Mouse (Mus musculus): ENCODE measurements around the gene Scaf4. TPM values are rescaled to one million over a fixed set of nuclear protein-coding genes. Genes with fewer than 3 reads are reported as not detected.

The Scaf4 gene
- polyA plus RNA-seq, 1 experiment from 2014 or later = 15.5 TPM

DNA sequence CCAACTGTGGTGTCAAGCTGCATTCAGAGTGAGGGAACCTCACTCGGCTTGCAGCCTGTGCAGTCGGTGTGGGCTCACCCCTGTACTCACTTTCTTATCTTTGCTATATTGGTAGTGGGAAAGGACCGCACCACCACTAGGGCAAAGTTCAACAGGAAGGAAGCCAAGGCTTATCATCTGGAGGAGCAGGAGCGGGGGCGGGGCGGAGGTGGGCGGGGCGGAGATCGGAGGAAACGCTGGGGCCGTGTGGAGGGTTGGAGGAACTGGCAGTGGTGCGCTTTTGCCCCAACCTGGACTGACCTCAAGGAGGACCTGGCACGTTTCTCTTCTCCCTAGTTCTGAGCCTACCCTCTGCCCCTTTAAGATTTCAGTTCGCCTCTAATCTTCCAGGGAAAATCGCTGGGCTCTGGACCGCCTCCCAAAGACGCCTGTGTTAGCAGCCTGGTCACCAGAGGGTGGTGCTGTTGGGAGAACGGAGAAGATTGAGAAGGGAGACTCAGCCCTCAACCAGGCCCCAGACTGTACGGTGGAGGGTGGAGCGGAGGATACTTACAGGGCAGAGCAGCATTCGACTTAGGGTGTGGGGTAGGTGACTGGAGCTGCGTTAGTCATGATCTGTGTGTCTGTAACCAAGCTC lies 86.8 kb downstream of the Scaf4 start:
- Histone ChIP-seq H3K27ac (peak overlapping the region; percentile 83), H3K4me2 (peak overlapping the region; percentile 66), H3K36me3 (no peaks in the 10 kb centered on the region), H3K9ac (peak overlapping the region; percentile 45), H3K4me1 (replicated peaks) (peaks cover 22% of the 10 kb centered on the region), H3K4me3 (peak overlapping the region; percentile 50), H3K9me3 (replicated peaks) (no peaks in the 10 kb centered on the region), H3K27me3 (no peaks in the 10 kb centered on the region)
- WGBS = under 1% methylated on average over 22 of the region's 22 CpGs
- peak; percentile 89 for ATAC-seq (replicated peaks; ENCODE audit: insufficient number of reproducible peaks, insufficient read depth, low FRiP score, low read depth)

DNA sequence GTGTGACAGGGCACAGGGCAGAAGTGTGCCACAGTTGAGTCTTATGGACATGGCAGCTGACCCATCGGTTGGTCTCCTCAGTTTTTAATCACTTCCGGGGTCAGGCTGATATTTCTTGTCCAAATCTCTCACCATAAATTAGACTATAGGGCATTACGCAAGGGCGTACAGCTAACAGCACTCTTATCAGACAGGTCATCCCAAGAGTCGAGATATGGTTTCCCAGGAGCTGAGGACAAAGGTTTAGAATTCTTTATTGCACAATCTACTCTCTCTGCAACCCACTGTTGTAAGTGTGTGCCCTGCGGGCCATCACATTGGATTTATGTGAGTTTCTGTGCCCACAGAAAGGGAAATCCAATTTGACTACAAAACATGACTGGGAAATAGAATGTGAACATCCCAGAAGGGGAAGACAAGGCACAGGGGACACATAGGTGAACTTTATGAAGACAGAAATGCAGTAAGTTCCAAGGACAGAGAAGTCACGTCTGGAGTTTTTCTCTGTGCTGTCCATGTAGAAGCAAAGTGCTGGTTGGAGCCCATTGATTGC lies 87.5 kb downstream of the Scaf4 start:
- no peaks in the 10 kb centered on the region for H3K9me3 ChIP-seq (replicated peaks)
- H3K4me1 ChIP-seq (replicated peaks) = peaks cover 19% of the 10 kb centered on the region
- no peak overlapping the region for H3K4me3 ChIP-seq
- 64% methylated on average over 7 of the region's 7 CpGs for WGBS
- H3K27me3 ChIP-seq = no peaks in the 10 kb centered on the region
- H3K36me3 ChIP-seq = no peaks in the 10 kb centered on the region
- H3K9ac ChIP-seq = no peak overlapping the region
- H3K4me2 ChIP-seq = peak overlapping the region; percentile 66
- ATAC-seq (replicated peaks; ENCODE audit: insufficient number of reproducible peaks, insufficient read depth, low FRiP score, low read depth) = no peak
- H3K27ac ChIP-seq = peak overlapping the region; percentile 83

DNA sequence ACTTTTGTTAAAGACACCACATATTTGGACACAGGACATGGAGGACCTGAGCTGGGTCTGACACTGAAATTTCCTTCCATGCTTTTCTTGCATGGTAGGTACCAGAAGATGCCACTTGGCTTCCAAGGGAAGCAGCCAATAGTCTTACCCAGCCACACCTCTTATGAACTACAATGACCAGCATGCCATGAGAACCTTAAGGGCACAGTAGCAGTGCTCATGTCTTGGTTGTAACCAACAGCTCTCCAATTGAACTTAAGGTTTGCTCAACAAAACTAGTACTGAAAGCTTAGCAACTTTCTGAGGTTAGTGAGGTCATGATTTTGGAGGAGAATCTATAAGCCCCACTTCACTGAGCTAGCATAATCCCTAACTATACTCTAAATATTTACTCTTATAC lies 90.6 kb downstream of the Scaf4 start:
- no peak overlapping the region for H3K9ac ChIP-seq
- H3K9me3 ChIP-seq (replicated peaks) = no peaks in the 10 kb centered on the region
- no peaks in the 10 kb centered on the region for H3K36me3 ChIP-seq
- no peaks in the 10 kb centered on the region for H3K27me3 ChIP-seq
- no peak overlapping the region for H3K27ac ChIP-seq
- peaks cover 16% of the 10 kb centered on the region for H3K4me1 ChIP-seq (replicated peaks)
- H3K4me3 ChIP-seq = no peak overlapping the region
- ATAC-seq (replicated peaks; ENCODE audit: insufficient number of reproducible peaks, insufficient read depth, low FRiP score, low read depth) = no peak
- no peak overlapping the region for H3K4me2 ChIP-seq

DNA sequence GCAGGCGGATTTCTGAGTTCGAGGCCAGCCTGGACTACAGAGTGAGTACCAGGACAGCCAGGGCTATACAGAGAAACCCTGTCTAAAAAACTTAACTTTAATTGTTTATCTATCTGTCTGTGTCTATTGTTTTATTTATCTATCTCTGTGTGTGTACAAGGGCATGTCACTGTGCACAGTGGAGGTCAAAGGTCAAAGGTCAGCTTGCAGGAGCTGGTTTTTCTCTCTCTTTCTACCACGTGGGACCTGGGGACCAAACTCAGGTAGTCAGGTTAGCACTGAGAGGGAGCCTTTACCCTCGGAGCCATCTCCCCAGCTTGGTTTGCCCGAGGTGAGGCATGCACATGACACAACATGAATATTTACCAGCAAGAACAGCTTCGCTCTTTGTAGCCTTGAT lies 93.0 kb downstream of the Scaf4 start:
- Histone ChIP-seq H3K27ac (no peak overlapping the region), H3K4me2 (no peak overlapping the region)
- 69% methylated on average over 6 of the region's 6 CpGs for WGBS

DNA sequence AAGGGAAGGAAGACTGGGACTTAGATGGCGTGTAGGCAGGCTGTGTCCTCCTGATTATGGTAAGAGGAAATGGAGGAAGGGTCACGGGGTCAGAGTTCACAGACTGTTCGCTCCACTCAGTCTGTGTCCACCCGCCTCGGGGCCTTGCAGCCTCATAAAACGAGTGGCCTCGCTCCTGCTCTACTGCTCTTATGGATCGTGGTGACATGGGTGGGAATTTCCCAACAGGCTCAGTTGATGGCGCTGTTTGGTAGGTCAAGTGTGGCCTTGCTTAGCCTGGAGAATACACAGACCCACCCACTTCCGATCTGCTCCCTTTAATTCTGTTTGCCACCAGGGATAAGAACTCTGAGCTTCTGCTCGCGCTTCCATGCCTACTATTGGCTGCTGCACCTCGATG lies 96.8 kb downstream of the Scaf4 start:
- H3K4me2 ChIP-seq = peak overlapping the region; percentile 16; the same call in 1 of the 2 replicates

More for the DNA sequence above, 93.0 kb downstream of the Scaf4 start:
- Histone ChIP-seq H3K36me3 (no peaks in the 10 kb centered on the region), H3K27me3 (peaks cover 3% of the 10 kb centered on the region; the same call in 1 of the 2 replicates), H3K4me3 (no peak overlapping the region), H3K9ac (no peak overlapping the region), H3K9me3 (replicated peaks) (no peaks in the 10 kb centered on the region), H3K4me1 (replicated peaks) (peaks cover 5% of the 10 kb centered on the region; the same call in 1 of the 2 replicates)
- ATAC-seq (replicated peaks; ENCODE audit: insufficient number of reproducible peaks, insufficient read depth, low FRiP score, low read depth) = no peak

DNA sequence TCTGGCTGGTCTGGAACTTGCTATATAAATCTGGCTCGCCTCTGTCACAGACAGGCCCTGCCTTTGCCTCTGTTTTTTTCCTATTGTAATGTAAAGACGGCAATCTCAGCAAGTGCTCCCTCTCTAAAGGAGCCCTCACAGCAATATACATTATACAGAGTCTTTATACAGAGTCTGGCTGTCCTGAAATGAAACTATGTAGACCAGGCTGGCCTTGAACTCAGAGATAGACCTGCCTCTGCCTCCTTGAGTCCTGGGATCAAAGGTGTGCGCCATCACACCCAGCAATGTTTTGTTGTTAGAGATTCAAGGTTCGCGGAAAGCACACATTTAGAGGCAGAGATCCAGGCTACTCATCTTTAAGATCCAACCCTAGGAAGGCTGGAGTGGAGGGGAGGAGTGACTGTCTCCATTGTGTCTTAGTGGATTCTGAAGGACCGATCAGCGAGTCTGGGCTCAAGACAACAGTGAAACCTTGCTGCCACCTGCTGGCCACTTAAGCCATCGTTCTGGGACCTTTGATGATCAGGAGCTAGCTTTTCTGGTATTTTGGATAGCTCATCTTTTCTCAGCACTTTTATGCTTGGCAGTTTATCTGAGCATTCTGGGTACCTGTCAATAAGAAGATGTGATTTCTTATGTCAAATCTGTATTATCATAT lies 98.2 kb downstream of the Scaf4 start:
- no peak for ATAC-seq (replicated peaks; ENCODE audit: insufficient number of reproducible peaks, insufficient read depth, low FRiP score, low read depth)
- Histone ChIP-seq H3K27ac (no peak overlapping the region), H3K9me3 (replicated peaks) (no peaks in the 10 kb centered on the region), H3K9ac (no peak overlapping the region), H3K4me3 (no peak overlapping the region), H3K4me2 (no peak overlapping the region), H3K4me1 (replicated peaks) (peaks cover 5% of the 10 kb centered on the region; the same call in 1 of the 2 replicates), H3K36me3 (no peaks in the 10 kb centered on the region), H3K27me3 (peaks cover 3% of the 10 kb centered on the region; the same call in 1 of the 2 replicates)
- WGBS = 41% methylated on average over 8 of the region's 8 CpGs

More for the DNA sequence above, 96.8 kb downstream of the Scaf4 start:
- H3K27me3 ChIP-seq = peaks cover 3% of the 10 kb centered on the region; the same call in 1 of the 2 replicates
- H3K4me1 ChIP-seq (replicated peaks) = peaks cover 5% of the 10 kb centered on the region; the same call in 1 of the 2 replicates
- H3K9me3 ChIP-seq (replicated peaks) = no peaks in the 10 kb centered on the region
- H3K4me3 ChIP-seq = no peak overlapping the region
- H3K9ac ChIP-seq = no peak overlapping the region
- ATAC-seq (replicated peaks; ENCODE audit: insufficient number of reproducible peaks, insufficient read depth, low FRiP score, low read depth) = no peak
- H3K27ac ChIP-seq = no peak overlapping the region
- 27% methylated on average over 13 of the region's 13 CpGs for WGBS
- H3K36me3 ChIP-seq = no peaks in the 10 kb centered on the region

DNA sequence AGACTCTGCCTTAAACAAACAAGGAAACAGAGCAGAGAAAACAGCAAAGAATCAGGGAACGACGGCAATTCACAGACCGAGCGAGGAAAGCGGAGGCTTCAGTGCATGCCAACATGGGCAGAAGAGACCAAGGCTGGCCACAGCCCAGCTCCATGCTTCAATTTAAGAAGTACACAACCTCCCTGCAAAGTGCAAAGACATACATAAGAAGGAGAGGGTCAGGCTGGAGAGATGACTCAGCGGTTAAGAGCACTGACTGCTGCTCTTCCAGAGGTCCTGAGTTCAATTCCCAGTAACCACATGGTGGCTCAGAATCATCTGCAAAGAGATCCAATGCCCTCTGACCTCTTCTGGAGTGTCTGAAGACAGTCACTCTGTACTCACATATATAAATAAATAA lies 100.2 kb downstream of the Scaf4 start:
- H3K27ac ChIP-seq = no peak overlapping the region
- no peak overlapping the region for H3K4me2 ChIP-seq
- no peaks in the 10 kb centered on the region for H3K9me3 ChIP-seq (replicated peaks)
- 78% methylated on average over 6 of the region's 6 CpGs for WGBS
- H3K9ac ChIP-seq = no peak overlapping the region
- no peaks in the 10 kb centered on the region for H3K36me3 ChIP-seq
- ATAC-seq (replicated peaks; ENCODE audit: insufficient number of reproducible peaks, insufficient read depth, low FRiP score, low read depth) = no peak
- H3K4me3 ChIP-seq = no peak overlapping the region
- peaks cover 3% of the 10 kb centered on the region; the same call in 1 of the 2 replicates for H3K27me3 ChIP-seq
- H3K4me1 ChIP-seq (replicated peaks) = peaks cover 5% of the 10 kb centered on the region; the same call in 1 of the 2 replicates

DNA sequence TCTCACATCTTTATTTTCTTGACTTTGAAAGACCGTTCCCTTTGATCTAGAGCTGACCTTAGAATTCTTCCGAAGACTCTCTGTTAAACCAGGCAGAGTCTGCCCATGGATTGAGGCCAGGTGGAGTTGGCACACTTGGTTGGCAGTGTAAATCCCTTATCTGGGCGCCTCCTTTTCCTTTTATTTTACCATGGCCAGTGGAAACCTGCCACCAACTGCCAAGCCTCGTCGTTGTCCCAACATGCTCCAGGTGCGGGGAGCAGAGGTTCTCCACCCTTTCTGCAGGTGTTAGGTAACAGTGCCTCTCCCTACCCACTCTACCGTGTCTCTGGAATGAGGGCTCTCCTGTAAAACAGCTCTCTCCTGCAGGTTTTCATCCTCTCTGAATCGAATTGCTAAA lies 102.6 kb downstream of the Scaf4 start:
- Histone ChIP-seq H3K9ac (no peak overlapping the region), H3K4me3 (no peak overlapping the region), H3K4me1 (replicated peaks) (no peaks in the 10 kb centered on the region), H3K27ac (no peak overlapping the region), H3K9me3 (replicated peaks) (no peaks in the 10 kb centered on the region), H3K27me3 (peaks cover 2% of the 10 kb centered on the region; the same call in 1 of the 2 replicates), H3K4me2 (no peak overlapping the region), H3K36me3 (no peaks in the 10 kb centered on the region)
- no peak for ATAC-seq (replicated peaks; ENCODE audit: insufficient number of reproducible peaks, insufficient read depth, low FRiP score, low read depth)
- 80% methylated on average over 8 of the region's 8 CpGs for whole genome bisulfite sequencing

DNA sequence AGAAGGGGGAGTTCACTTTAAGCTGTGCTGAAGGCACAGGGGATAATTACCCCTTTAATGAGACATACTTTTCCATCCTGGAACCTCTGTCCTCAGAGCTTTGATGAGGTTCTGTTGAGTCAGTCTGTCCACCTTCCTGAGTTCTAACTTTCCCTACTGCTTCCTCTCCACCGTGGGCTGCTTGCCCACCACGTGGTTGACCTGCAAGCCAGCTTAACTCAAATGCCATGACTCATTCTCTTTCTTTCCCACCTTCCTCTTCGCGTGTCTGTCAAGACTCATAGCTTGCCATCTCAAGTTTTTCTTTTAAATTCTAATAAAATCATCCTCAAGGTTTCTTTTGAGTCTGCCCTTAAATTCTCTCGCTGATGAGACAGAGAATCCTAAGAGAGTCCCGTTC lies 103.3 kb downstream of the Scaf4 start:
- Histone ChIP-seq H3K4me2 (no peak overlapping the region), H3K36me3 (no peaks in the 10 kb centered on the region), H3K4me3 (no peak overlapping the region), H3K27me3 (no peaks in the 10 kb centered on the region), H3K9ac (no peak overlapping the region), H3K27ac (no peak overlapping the region), H3K4me1 (replicated peaks) (peaks cover 4% of the 10 kb centered on the region), H3K9me3 (replicated peaks) (no peaks in the 10 kb centered on the region)
- 72% methylated on average over 6 of the region's 6 CpGs for WGBS
- ATAC-seq (replicated peaks; ENCODE audit: insufficient number of reproducible peaks, insufficient read depth, low FRiP score, low read depth) = no peak

DNA sequence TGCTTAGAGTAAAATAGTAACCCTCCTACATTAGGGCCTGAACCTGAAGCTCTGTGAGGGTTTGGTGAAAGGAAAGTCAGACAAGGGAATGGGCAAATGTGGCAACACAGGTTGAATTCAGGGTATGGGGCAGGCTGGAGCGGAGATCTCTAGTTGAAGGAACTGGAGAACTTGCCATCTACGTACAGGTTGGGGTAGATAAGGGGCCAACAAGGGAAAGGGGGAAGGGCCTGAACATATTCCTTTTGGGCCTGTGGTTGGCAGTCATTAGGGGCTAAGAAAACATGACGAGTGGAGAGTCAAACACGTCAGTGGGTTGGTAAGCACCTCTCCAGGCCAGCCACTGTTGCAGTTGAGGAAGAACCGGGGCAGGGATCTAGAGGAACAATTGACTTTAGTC lies 104.4 kb downstream of the Scaf4 start:
- no peak for ATAC-seq (replicated peaks; ENCODE audit: insufficient number of reproducible peaks, insufficient read depth, low FRiP score, low read depth)
- no peak overlapping the region for H3K9ac ChIP-seq
- H3K4me1 ChIP-seq (replicated peaks) = peaks cover 4% of the 10 kb centered on the region
- WGBS = 75% methylated on average over 5 of the region's 5 CpGs
- H3K9me3 ChIP-seq (replicated peaks) = no peaks in the 10 kb centered on the region
- H3K27me3 ChIP-seq = no peaks in the 10 kb centered on the region
- H3K27ac ChIP-seq = no peak overlapping the region
- no peak overlapping the region for H3K4me3 ChIP-seq
- H3K4me2 ChIP-seq = no peak overlapping the region
- no peaks in the 10 kb centered on the region for H3K36me3 ChIP-seq

DNA sequence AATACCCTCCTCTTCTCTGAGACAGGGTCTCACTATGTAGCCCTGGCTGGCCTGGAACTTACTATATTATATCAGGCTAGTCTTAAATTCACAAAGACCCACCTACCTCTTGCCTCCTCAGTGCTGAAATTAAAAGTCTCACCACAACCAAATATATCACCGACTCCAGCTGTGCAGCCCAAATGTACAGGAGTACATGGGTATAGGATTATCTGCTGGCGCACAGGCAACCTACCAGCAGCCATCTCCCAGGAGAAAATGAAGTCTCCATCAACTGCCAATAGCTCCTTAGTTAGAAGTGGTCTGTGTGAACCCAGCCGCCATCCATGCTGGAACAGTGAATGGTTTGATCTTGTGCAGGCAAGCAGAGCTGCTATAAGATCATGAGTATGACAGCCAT lies 105.9 kb downstream of the Scaf4 start:
- no peaks in the 10 kb centered on the region for H3K36me3 ChIP-seq
- H3K9me3 ChIP-seq (replicated peaks) = no peaks in the 10 kb centered on the region
- no peak overlapping the region for H3K9ac ChIP-seq
- H3K27me3 ChIP-seq = no peaks in the 10 kb centered on the region
- no peak for ATAC-seq (replicated peaks; ENCODE audit: insufficient number of reproducible peaks, insufficient read depth, low FRiP score, low read depth)
- peaks cover 4% of the 10 kb centered on the region for H3K4me1 ChIP-seq (replicated peaks)
- no peak overlapping the region for H3K4me3 ChIP-seq
- H3K4me2 ChIP-seq = no peak overlapping the region
- 85% methylated on average over 3 of the region's 3 CpGs for WGBS
- no peak overlapping the region for H3K27ac ChIP-seq

All from heart, embryonic 15.5 days (tissue).